ENCODE assay signal across 8 mouse cellular contexts in the genomic region with DNA sequence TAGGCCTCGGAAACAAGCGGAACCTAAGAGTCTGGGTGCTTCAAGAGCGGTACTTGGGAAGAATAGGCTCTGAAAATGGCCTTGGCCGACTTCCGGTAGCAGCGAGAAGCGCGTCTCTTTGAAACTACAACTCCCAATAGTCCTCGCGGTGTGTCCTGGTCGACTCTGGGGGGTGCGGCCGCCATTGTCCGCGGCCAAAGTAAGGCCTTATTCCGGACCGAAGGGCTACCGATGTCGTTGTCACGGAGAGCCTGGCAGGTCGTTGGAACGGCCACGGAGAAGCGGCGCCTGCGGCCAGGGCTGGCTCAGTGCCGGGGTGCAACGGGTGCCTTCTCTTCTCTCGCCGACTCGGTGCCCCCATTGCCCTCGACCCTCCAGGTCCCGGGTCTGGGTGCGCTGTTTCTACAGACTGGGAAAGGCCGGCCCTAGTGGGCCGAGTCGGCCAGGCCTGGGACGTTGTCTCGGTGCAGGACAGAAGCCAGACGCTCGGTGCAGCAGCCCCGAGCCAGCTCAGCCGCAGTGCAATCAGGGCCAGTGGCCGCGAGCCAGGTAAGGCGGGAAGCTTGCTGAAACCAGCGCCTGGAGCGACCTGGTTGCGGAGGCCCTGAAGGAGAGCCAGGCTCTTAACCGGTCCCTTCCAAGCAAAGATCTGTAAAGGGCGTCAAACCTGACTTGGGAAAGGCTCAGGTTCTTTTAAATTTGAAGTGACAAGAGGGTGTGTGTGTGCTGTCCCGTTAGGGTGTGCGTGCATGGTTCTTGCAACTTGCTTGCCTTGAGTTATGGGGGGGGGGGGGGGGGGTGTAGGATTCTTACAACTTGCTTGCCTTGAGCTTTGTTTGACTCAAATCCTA. TPM values are rescaled to one million over a fixed set of nuclear protein-coding genes. Genes with fewer than 3 reads are reported as not detected.
DNase-seq lines count a peak whose midpoint lies in the region; ATAC-seq and TF ChIP-seq lines count a peak whose summit lies in the region.

A gene (plus strand): TSS at position 136 of the 851 bp plus-strand sequence.

- ATAC-seq in hindbrain, postnatal 0 days, result peak; percentile 99
- peak; percentile 99 for ATAC-seq in megakaryocyte, adult 5-6 weeks (ENCODE audit: poor library complexity, severe bottlenecking)

- H3K4me1 ChIP-seq in hindbrain, postnatal 0 days (ENCODE audit: insufficient read depth, low read length), result no peaks in the 10 kb centered on the region

- peak within 1 kb of the TSS; percentile 51 for H3K4me2 ChIP-seq in hindbrain, postnatal 0 days (ENCODE audit: low read depth, low read length)

- peak within 1 kb of the TSS; percentile 99 for H3K9ac ChIP-seq in hindbrain, postnatal 0 days (replicated peaks; ENCODE audit: low read length)

- peak; percentile 67 for DNase-seq in WW6 (ENCODE audit: low read depth, low spot score)
- peak; percentile 85 to 87 for DNase-seq in cerebellum, postnatal 36 days
- peak; percentile 92 for DNase-seq in gastrocnemius, adult 2 months
- peak; percentile 97 for DNase-seq in hindbrain, postnatal 0 days (ENCODE audit: low spot score)
- DNase-seq in left cerebral cortex, adult 2 months (ENCODE audit: extremely low spot score in 1 of 2, low spot score in 2 of 2), result peak; percentile 84 to 86
- DNase-seq in right cerebral cortex, adult 2 months (ENCODE audit: low spot score in 2 of 2), result peak; percentile 88 to 91
- DNase-seq in urinary bladder, postnatal 14 days (ENCODE audit: low spot score), result peak; percentile 86

- no peaks in the 10 kb centered on the region for H3K27me3 ChIP-seq in hindbrain, postnatal 0 days (ENCODE audit: insufficient read depth, low read length)

- 0 out of 2 replicates have a peak, but pooled peaks cover 2% of the 10 kb centered on the region for H3K9me3 ChIP-seq in hindbrain, postnatal 0 days (ENCODE audit: low read length)

- intact Hi-C loops in gastrocnemius, adult 2 months (cut with DNase I), result loop anchor here (5.0 kb wide), 2 partner anchors 359 to 444 kb away; a partner anchor contains a TSS
- intact Hi-C loops in left cerebral cortex, adult 2 months (cut with DNase I), result loop anchor here (1.0 to 2.0 kb wide), 2 partner anchors 56 to 340 kb away; a partner anchor contains a TSS

- WGBS in hindbrain, postnatal 0 days, result under 1% methylated on average over 53 of the region's 53 CpGs

- peaks cover 29% of the 10 kb centered on the region for H3K36me3 ChIP-seq in hindbrain, postnatal 0 days (ENCODE audit: insufficient read depth, low read length)

- TF ChIP-seq CTCF in gastrocnemius, adult 2 months (IDR thresholded peaks at IDR 0.05), result peak; percentile 10; the same call in 1 of the 2 replicates
- peak; percentile 20; the same call in 1 of the 2 replicates for TF ChIP-seq CTCF in hindbrain, postnatal 0 days (IDR thresholded peaks at IDR 0.05; ENCODE audit: low read depth)
- TF ChIP-seq CTCF in left cerebral cortex, adult 2 months (IDR thresholded peaks at IDR 0.05), result peak; percentile 41

- H3K27ac ChIP-seq in gastrocnemius, adult 2 months, result peak within 1 kb of the TSS; percentile 98
- peak within 1 kb of the TSS; percentile 96 for H3K27ac ChIP-seq in hindbrain, postnatal 0 days
- H3K27ac ChIP-seq in left cerebral cortex, adult 2 months, result peak within 1 kb of the TSS; percentile 87

- peak within 1 kb of the TSS; percentile 96 for H3K4me3 ChIP-seq in gastrocnemius, adult 2 months
- peak within 1 kb of the TSS; percentile 99 for H3K4me3 ChIP-seq in hindbrain, postnatal 0 days (ENCODE audit: low read length)
- H3K4me3 ChIP-seq in left cerebral cortex, adult 2 months, result peak within 1 kb of the TSS; percentile 75

RNA-seq across cellular contexts. Expression of the gene that starts here (rescaled TPM):
- 1 to 10 TPM; 4.9 to 6.4 TPM for total RNA-seq in gastrocnemius, adult 2 months (2021)
- total RNA-seq in hindbrain, postnatal 0 days (2014; rRNA removed), result 22.6 and 24.4 TPM in 2 replicates
- 22.9 and 23.3 TPM in 2 replicates for polyA plus RNA-seq in hindbrain, postnatal 0 days (2015; fragmentation: Nextera tagmentation; extraction: Ambion mirVana)
- total RNA-seq in left cerebral cortex, adult 2 months (2021), result 10 to 100 TPM; 13.4 to 15.1 TPM
- 5.1 and 5.9 TPM in 2 replicates for total RNA-seq in megakaryocyte, adult 5-6 weeks (2015)
- 4.6 and 5.2 TPM in 2 replicates for total RNA-seq in megakaryocyte, adult 5-6 weeks (2017)

Comparison
In these comparisons a context has a peak if more than half of its experiments do, and no peak if none do; other contexts are left out.
1. Peak in every context shown above with its lines: DNase-seq, ATAC-seq, H3K4me3 ChIP-seq and H3K27ac ChIP-seq.